Mouse (Mus musculus): ENCODE data around the gene Tmem179b. TPM values are rescaled to one million over a fixed set of nuclear protein-coding genes. Genes with fewer than 3 reads are reported as not detected.

Tmem179b gene
- polyA plus RNA-seq, 1 experiment: 88.7 TPM

GRCm38 (mm10) chr19:8788521-8788920 lies 14.3 kb upstream of the Tmem179b start:
- 45% methylated on average over 3 of the region's 3 CpGs for WGBS
- Histone ChIP-seq H3K4me3 (replicated peaks; ENCODE audit: extremely low read depth, low read depth, low read length) (no peak overlapping the region), H3K4me1 (ENCODE audit: control insufficient read depth, insufficient read depth, low read length) (no peaks in the 10 kb centered on the region)
- TF ChIP-seq POLR2A (IDR thresholded peaks at IDR 0.05; ENCODE audit: borderline replicate concordance, extremely low read depth, low read depth, low read length) (no peak), CTCF (IDR thresholded peaks at IDR 0.05; ENCODE audit: insufficient read depth, low read length) (no peak)
- DNase-seq: no peak

GRCm38 (mm10) chr19:8786008-8786781 lies 11.9 kb upstream of the Tmem179b start, which contains the start of gene Taf6l:
Gene Taf6l, minus strand, starts transcription at chr19:8786417.
- under 1% methylated on average over 32 of the region's 32 CpGs for WGBS
- Histone ChIP-seq H3K4me3 (replicated peaks; ENCODE audit: extremely low read depth, low read depth, low read length) (peak within 1 kb of the TSS; percentile 71), H3K4me1 (ENCODE audit: control insufficient read depth, insufficient read depth, low read length) (no peaks in the 10 kb centered on the region)
- peak; percentile 40; the same call in 1 of the 2 replicates for TF ChIP-seq CTCF (IDR thresholded peaks at IDR 0.05; ENCODE audit: insufficient read depth, low read length)
- no peak for TF ChIP-seq POLR2A (IDR thresholded peaks at IDR 0.05; ENCODE audit: borderline replicate concordance, extremely low read depth, low read depth, low read length)
- peak; percentile 88 for DNase-seq

- 2% methylated on average over 20 of the region's 20 CpGs for WGBS
- Histone ChIP-seq H3K4me3 (replicated peaks; ENCODE audit: extremely low read depth, low read depth, low read length) (peak overlapping the region; percentile 90), H3K4me1 (ENCODE audit: control insufficient read depth, insufficient read depth, low read length) (peaks cover 19% of the 10 kb centered on the region)
- TF ChIP-seq POLR2A (IDR thresholded peaks at IDR 0.05; ENCODE audit: borderline replicate concordance, extremely low read depth, low read depth, low read length) (no peak), CTCF (IDR thresholded peaks at IDR 0.05; ENCODE audit: insufficient read depth, low read length) (no peak)
- no peak for DNase-seq
Observed at GRCm38 (mm10) chr19:8774951-8775421, 719 bp upstream of the Tmem179b start.

- TF ChIP-seq CTCF (IDR thresholded peaks at IDR 0.05; ENCODE audit: insufficient read depth, low read length) (no peak), POLR2A (IDR thresholded peaks at IDR 0.05; ENCODE audit: borderline replicate concordance, extremely low read depth, low read depth, low read length) (no peak)
- Histone ChIP-seq H3K4me1 (ENCODE audit: control insufficient read depth, insufficient read depth, low read length) (peaks cover 19% of the 10 kb centered on the region), H3K4me3 (replicated peaks; ENCODE audit: extremely low read depth, low read depth, low read length) (peak overlapping the region; percentile 90)
- WGBS: 46% methylated on average over 6 of the region's 6 CpGs
- no peak for DNase-seq
Observed at GRCm38 (mm10) chr19:8773409-8773808, 858 bp downstream of the Tmem179b start.

- peaks cover 19% of the 10 kb centered on the region for H3K4me1 ChIP-seq (ENCODE audit: control insufficient read depth, insufficient read depth, low read length)
- no peak overlapping the region for H3K4me3 ChIP-seq (replicated peaks; ENCODE audit: extremely low read depth, low read depth, low read length)
- TF ChIP-seq CTCF (IDR thresholded peaks at IDR 0.05; ENCODE audit: insufficient read depth, low read length) (no peak), POLR2A (IDR thresholded peaks at IDR 0.05; ENCODE audit: borderline replicate concordance, extremely low read depth, low read depth, low read length) (no peak)
- 64% methylated on average over 5 of the region's 5 CpGs for WGBS
- no peak for DNase-seq
Observed at GRCm38 (mm10) chr19:8772996-8773395, 1.3 kb downstream of the Tmem179b start.

GRCm38 (mm10) chr19:8770567-8771270 lies 3.5 kb downstream of the Tmem179b start, which contains the start of gene Tmem223:
Gene Tmem223, plus strand, starts transcription at chr19:8770996.
- H3K4me3 ChIP-seq (replicated peaks; ENCODE audit: extremely low read depth, low read depth, low read length): peak within 1 kb of the TSS; percentile 97
- peak; percentile 96 for TF ChIP-seq POLR2A (IDR thresholded peaks at IDR 0.05; ENCODE audit: borderline replicate concordance, extremely low read depth, low read depth, low read length)
- TF ChIP-seq CTCF (IDR thresholded peaks at IDR 0.05; ENCODE audit: insufficient read depth, low read length): no peak
- peak; percentile 80 for DNase-seq
- H3K4me1 ChIP-seq (ENCODE audit: control insufficient read depth, insufficient read depth, low read length): peaks cover 19% of the 10 kb centered on the region
- WGBS: 12% methylated on average over 29 of the region's 29 CpGs

- 95% methylated on average over 9 of the region's 9 CpGs for WGBS
- DNase-seq: no peak
- peaks cover 4% of the 10 kb centered on the region; the same call in 1 of the 2 replicates for H3K4me1 ChIP-seq (ENCODE audit: control insufficient read depth, insufficient read depth, low read length)
- TF ChIP-seq POLR2A (IDR thresholded peaks at IDR 0.05; ENCODE audit: borderline replicate concordance, extremely low read depth, low read depth, low read length) (no peak), CTCF (IDR thresholded peaks at IDR 0.05; ENCODE audit: insufficient read depth, low read length) (no peak)
- no peak overlapping the region for H3K4me3 ChIP-seq (replicated peaks; ENCODE audit: extremely low read depth, low read depth, low read length)
Observed at GRCm38 (mm10) chr19:8765562-8765961, 8.7 kb downstream of the Tmem179b start.

GRCm38 (mm10) chr19:8763276-8763675 lies 11.0 kb downstream of the Tmem179b start:
- no peak for DNase-seq
- peaks cover 4% of the 10 kb centered on the region; the same call in 1 of the 2 replicates for H3K4me1 ChIP-seq (ENCODE audit: control insufficient read depth, insufficient read depth, low read length)
- no peak overlapping the region for H3K4me3 ChIP-seq (replicated peaks; ENCODE audit: extremely low read depth, low read depth, low read length)
- no peak for TF ChIP-seq CTCF (IDR thresholded peaks at IDR 0.05; ENCODE audit: insufficient read depth, low read length)
- TF ChIP-seq POLR2A (IDR thresholded peaks at IDR 0.05; ENCODE audit: borderline replicate concordance, extremely low read depth, low read depth, low read length): no peak
- WGBS: 80% methylated on average over 4 of the region's 4 CpGs

- no peak for DNase-seq
- peaks cover 16% of the 10 kb centered on the region for H3K4me1 ChIP-seq (ENCODE audit: control insufficient read depth, insufficient read depth, low read length)
- no peak overlapping the region for H3K4me3 ChIP-seq (replicated peaks; ENCODE audit: extremely low read depth, low read depth, low read length)
- 90% methylated on average over 2 of the region's 2 CpGs for WGBS
- TF ChIP-seq POLR2A (IDR thresholded peaks at IDR 0.05; ENCODE audit: borderline replicate concordance, extremely low read depth, low read depth, low read length): no peak
- TF ChIP-seq CTCF (IDR thresholded peaks at IDR 0.05; ENCODE audit: insufficient read depth, low read length): no peak
Observed at GRCm38 (mm10) chr19:8760757-8761156, 13.5 kb downstream of the Tmem179b start.

All from lung, adult 2 months (tissue).